Mouse (Mus musculus) right cerebral cortex, postnatal 14 days (tissue): Measurements from ENCODE around the gene Olfr218.
"Not testable (repeated sequence)": the region's sequence is repeated elsewhere in the genome, so short reads cannot be mapped to it uniquely, and the experiment has no call there.

ENCODE experiments used
- DNase-seq: peaks from one replicate; pipeline ENCODE4 v3.0.0; 2022

The Olfr218 gene

DNA sequence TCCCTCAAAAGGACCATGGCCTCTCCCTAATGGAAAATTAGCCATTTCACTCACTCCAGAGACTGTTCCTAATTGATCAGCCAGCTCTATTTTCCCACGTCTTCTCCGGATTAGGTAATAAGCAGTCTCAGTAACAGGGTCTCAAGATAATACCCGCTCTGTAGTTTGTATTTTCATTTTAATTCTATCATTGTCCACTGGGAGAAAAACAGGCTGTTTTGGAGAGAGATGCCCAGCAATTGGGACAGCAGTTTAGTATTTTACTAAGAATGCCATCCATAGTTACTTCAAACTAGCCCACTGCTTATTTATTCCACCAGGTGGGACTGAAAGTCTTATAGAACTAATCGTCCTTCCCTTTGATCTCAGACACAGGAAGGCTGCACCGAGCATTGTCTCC lies at the start of gene Olfr218:
Gene Olfr218, plus strand, starts transcription at position 301 of the 400 bp plus-strand sequence.
- DNase-seq = no peak

GRCm38 (mm10) chr1:173174154-173174842 lies 23.3 kb upstream of the Olfr218 start:
- no peak for DNase-seq

DNA sequence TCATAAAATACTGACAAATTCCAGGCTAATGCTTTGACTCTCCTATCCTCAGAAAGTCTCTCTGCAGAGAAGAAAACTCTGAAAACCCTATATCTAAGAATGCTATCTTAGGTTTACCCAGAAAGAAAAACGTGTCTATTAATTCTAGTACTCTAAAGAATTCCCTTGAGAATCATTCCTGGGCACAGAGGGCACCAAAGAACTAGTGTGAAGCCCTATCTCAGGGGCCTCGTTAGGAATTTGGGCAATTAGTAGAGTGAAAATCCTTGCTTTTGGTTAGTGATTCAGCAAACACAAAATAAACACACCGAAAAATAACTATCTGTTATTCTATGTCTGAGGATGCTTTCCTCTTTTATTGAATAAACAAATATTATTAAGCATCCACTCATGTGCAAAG lies 7.1 kb upstream of the Olfr218 start, which contains the start of gene Olfr1406:
Gene Olfr1406, minus strand, starts transcription at position 101 of the 400 bp plus-strand sequence.
- DNase-seq = no peak

DNA sequence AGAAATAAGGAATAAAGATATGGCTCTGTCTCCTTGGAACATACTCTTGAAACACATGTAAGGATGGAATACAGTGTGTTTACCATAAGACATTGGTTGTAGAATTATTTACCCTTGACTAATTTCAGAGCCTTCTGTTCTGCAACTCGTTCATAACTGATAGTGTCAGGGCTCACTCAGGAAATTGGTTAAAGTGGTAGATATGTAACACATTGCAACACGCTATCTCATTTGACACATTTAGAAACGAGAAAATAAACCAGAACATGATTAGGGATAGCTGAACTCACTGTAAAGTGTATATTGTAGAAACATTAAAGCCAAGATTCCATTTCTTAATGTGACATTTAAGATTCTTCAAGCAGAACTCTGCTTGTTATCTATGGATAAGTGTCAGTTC lies 5.5 kb upstream of the Olfr218 start:
- no peak for DNase-seq

DNA sequence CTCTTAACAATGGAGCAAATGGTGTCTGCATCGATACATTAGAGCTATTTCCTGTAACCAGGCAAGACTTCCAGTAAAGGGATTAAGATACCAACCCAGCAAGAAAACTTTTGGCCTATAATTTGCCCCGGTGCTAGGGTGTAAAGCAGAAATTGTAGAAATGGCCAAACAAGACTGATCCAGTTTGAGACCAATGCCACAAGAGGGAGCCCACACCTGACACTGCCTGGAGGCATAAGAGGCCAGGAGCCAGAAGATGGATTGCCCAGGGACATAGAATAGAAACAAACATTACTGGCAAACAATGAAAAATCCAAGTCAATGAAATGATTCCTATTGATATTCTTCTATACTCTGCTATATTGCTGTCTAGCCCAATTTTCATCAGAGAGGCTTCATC lies 1.2 kb upstream of the Olfr218 start:
- no peak for DNase-seq

- DNase-seq = no peak
Measured at GRCm38 (mm10) chr1:173212092-173212491, 14.5 kb downstream of the Olfr218 start, which contains the start of gene Olfr1404. TSS of gene Olfr1404 (plus strand) at chr1:173212392.

- DNase-seq = no peak
Measured at GRCm38 (mm10) chr1:173216481-173216880, 18.9 kb downstream of the Olfr218 start.

DNA sequence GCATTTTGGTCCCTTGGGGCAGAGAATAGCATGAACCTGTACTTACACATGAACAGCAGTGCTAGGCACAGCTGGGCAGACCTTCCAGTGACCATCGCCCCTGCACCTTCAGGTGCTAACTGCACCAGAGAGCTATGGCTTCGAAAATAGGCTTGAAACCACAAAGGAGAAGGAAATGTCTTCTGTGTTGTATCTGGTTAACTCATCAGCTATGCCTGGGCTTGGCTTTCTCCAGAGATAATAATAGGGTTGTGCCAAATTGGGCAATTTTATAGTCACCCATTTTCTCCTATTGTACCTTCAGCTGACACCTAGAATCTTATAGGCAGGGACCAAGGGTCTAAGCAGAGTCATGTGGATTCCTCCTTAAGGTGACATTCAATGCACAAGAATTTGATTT lies 29.5 kb downstream of the Olfr218 start, which contains the start of gene Fcer1a:
Gene Fcer1a, minus strand, starts transcription at position 134 of the 400 bp plus-strand sequence.
- DNase-seq = no peak

DNA sequence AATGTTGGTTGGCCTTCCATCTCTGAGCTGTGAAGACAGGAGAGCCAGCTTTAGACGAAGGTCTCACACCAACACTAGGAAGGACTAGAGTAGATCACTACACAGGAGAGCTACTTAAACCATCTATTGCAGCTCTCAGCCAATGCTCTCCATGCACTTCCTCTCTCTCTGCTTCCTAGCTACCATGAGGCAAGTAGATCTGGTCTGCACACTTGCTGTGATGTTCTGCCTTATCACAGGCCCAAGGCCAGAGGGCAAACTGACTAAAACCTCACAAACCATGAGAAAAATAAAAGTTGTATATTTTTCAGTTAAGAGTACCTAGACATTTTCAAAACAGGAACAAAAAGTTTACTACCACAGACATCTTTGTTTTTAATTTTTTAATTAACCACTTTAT lies 39.4 kb downstream of the Olfr218 start:
- DNase-seq = not testable (repeated sequence)

GRCm38 (mm10) chr1:173249888-173250287 lies 52.3 kb downstream of the Olfr218 start:
- no peak for DNase-seq
